Mouse (Mus musculus): ENCODE data around the gene Coro6. TPM values are rescaled to one million over a fixed set of nuclear protein-coding genes. Genes with fewer than 3 reads are reported as not detected.

Coro6 gene
- polyA plus RNA-seq, 1 experiment from 2014 or later: 35.3 TPM

- Histone ChIP-seq H3K4me2 (peak within 1 kb of the TSS; percentile 85), H3K4me1 (ENCODE audit: control insufficient read depth, insufficient read depth, low read length) (peaks cover 62% of the 10 kb centered on the region), H3K27me3 (ENCODE audit: control insufficient read depth, insufficient read depth, low read length) (peaks cover 2% of the 10 kb centered on the region; the same call in 1 of the 2 replicates), H3K9me3 (replicated peaks; ENCODE audit: control insufficient read depth, low read length) (no peaks in the 10 kb centered on the region), H3K9ac (ENCODE audit: low read depth, low read length) (peak within 1 kb of the TSS; percentile 89), H3K4me3 (ENCODE audit: low read depth, low read length) (peak within 1 kb of the TSS; percentile 97), H3K27ac (ENCODE audit: low read depth, low read length) (peak within 1 kb of the TSS; percentile 76), H3K36me3 (ENCODE audit: control insufficient read depth, insufficient read depth, low read length) (no peaks in the 10 kb centered on the region)
- 2% methylated on average over 54 of the region's 74 CpGs for whole genome bisulfite sequencing (ENCODE audit: insufficient replicate concordance)
- no peak for ATAC-seq (replicated peaks; ENCODE audit: insufficient number of reproducible peaks, low FRiP score, low TSS enrichment)
These were observed 31.5 kb downstream of the Coro6 start, which contains the start of gene Git1 for GRCm38 (mm10) chr11:77493512-77494343. TSS of gene Git1 (plus strand) at chr11:77493562.

- Histone ChIP-seq H3K4me1 (ENCODE audit: control insufficient read depth, insufficient read depth, low read length) (peaks cover 63% of the 10 kb centered on the region), H3K4me2 (peak overlapping the region; percentile 85), H3K27ac (ENCODE audit: low read depth, low read length) (peak overlapping the region; percentile 76), H3K9ac (ENCODE audit: low read depth, low read length) (peak overlapping the region; percentile 89), H3K9me3 (replicated peaks; ENCODE audit: control insufficient read depth, low read length) (no peaks in the 10 kb centered on the region), H3K27me3 (ENCODE audit: control insufficient read depth, insufficient read depth, low read length) (no peaks in the 10 kb centered on the region), H3K36me3 (ENCODE audit: control insufficient read depth, insufficient read depth, low read length) (no peaks in the 10 kb centered on the region), H3K4me3 (ENCODE audit: low read depth, low read length) (peak overlapping the region; percentile 97)
- no peak for ATAC-seq (replicated peaks; ENCODE audit: insufficient number of reproducible peaks, low FRiP score, low TSS enrichment)
- WGBS (ENCODE audit: insufficient replicate concordance): 27% methylated on average over 4 of the region's 4 CpGs
These were observed 32.1 kb downstream of the Coro6 start for GRCm38 (mm10) chr11:77494344-77494676.

- H3K27ac ChIP-seq (ENCODE audit: low read depth, low read length): 0 out of 2 replicates have a peak overlapping the region, but pooled peaks have one; percentile 18
- WGBS (ENCODE audit: insufficient replicate concordance): 65% methylated on average over 6 of the region's 6 CpGs
These were observed 32.6 kb downstream of the Coro6 start for GRCm38 (mm10) chr11:77494782-77495181.

GRCm38 (mm10) chr11:77495507-77495906 is 33.3 kb downstream of the Coro6 start:
- Histone ChIP-seq H3K4me1 (ENCODE audit: control insufficient read depth, insufficient read depth, low read length) (peaks cover 57% of the 10 kb centered on the region), H3K27ac (ENCODE audit: low read depth, low read length) (no peak overlapping the region), H3K9ac (ENCODE audit: low read depth, low read length) (no peak overlapping the region), H3K4me3 (ENCODE audit: low read depth, low read length) (no peak overlapping the region), H3K9me3 (replicated peaks; ENCODE audit: control insufficient read depth, low read length) (no peaks in the 10 kb centered on the region), H3K27me3 (ENCODE audit: control insufficient read depth, insufficient read depth, low read length) (no peaks in the 10 kb centered on the region), H3K36me3 (ENCODE audit: control insufficient read depth, insufficient read depth, low read length) (peaks cover 7% of the 10 kb centered on the region), H3K4me2 (peak overlapping the region; percentile 85; the same call in 1 of the 2 replicates)
- no peak for ATAC-seq (replicated peaks; ENCODE audit: insufficient number of reproducible peaks, low FRiP score, low TSS enrichment)

More at GRCm38 (mm10) chr11:77494782-77495181, 32.6 kb downstream of the Coro6 start:
- H3K4me3 ChIP-seq (ENCODE audit: low read depth, low read length): peak overlapping the region; percentile 97
- H3K27me3 ChIP-seq (ENCODE audit: control insufficient read depth, insufficient read depth, low read length): no peaks in the 10 kb centered on the region
- H3K9ac ChIP-seq (ENCODE audit: low read depth, low read length): peak overlapping the region; percentile 89
- no peaks in the 10 kb centered on the region for H3K36me3 ChIP-seq (ENCODE audit: control insufficient read depth, insufficient read depth, low read length)
- H3K4me2 ChIP-seq: peak overlapping the region; percentile 85
- peaks cover 63% of the 10 kb centered on the region for H3K4me1 ChIP-seq (ENCODE audit: control insufficient read depth, insufficient read depth, low read length)
- ATAC-seq (replicated peaks; ENCODE audit: insufficient number of reproducible peaks, low FRiP score, low TSS enrichment): no peak
- no peaks in the 10 kb centered on the region for H3K9me3 ChIP-seq (replicated peaks; ENCODE audit: control insufficient read depth, low read length)

GRCm38 (mm10) chr11:77497341-77497756 is 35.1 kb downstream of the Coro6 start:
- ATAC-seq (replicated peaks; ENCODE audit: insufficient number of reproducible peaks, low FRiP score, low TSS enrichment): 0 out of 2 replicates have a peak, but pooled peaks have one; percentile 7

GRCm38 (mm10) chr11:77497851-77498250 is 35.6 kb downstream of the Coro6 start:
- peaks cover 16% of the 10 kb centered on the region for H3K36me3 ChIP-seq (ENCODE audit: control insufficient read depth, insufficient read depth, low read length)
- peak overlapping the region; percentile 94 for H3K27ac ChIP-seq (ENCODE audit: low read depth, low read length)
- peaks cover 44% of the 10 kb centered on the region for H3K4me1 ChIP-seq (ENCODE audit: control insufficient read depth, insufficient read depth, low read length)
- H3K9ac ChIP-seq (ENCODE audit: low read depth, low read length): peak overlapping the region; percentile 58
- no peak overlapping the region; the same call in 1 of the 2 replicates for H3K4me3 ChIP-seq (ENCODE audit: low read depth, low read length)
- WGBS (ENCODE audit: insufficient replicate concordance): 30% methylated on average over 4 of the region's 4 CpGs
- H3K9me3 ChIP-seq (replicated peaks; ENCODE audit: control insufficient read depth, low read length): no peaks in the 10 kb centered on the region
- ATAC-seq (replicated peaks; ENCODE audit: insufficient number of reproducible peaks, low FRiP score, low TSS enrichment): no peak
- H3K4me2 ChIP-seq: peak overlapping the region; percentile 37
- no peaks in the 10 kb centered on the region for H3K27me3 ChIP-seq (ENCODE audit: control insufficient read depth, insufficient read depth, low read length)

More at GRCm38 (mm10) chr11:77497341-77497756, 35.1 kb downstream of the Coro6 start:
- H3K36me3 ChIP-seq (ENCODE audit: control insufficient read depth, insufficient read depth, low read length): peaks cover 12% of the 10 kb centered on the region
- H3K9me3 ChIP-seq (replicated peaks; ENCODE audit: control insufficient read depth, low read length): no peaks in the 10 kb centered on the region
- 0 out of 2 replicates have a peak overlapping the region, but pooled peaks have one; percentile 5 for H3K4me3 ChIP-seq (ENCODE audit: low read depth, low read length)
- WGBS (ENCODE audit: insufficient replicate concordance): 25% methylated on average over 6 of the region's 6 CpGs
- peaks cover 45% of the 10 kb centered on the region for H3K4me1 ChIP-seq (ENCODE audit: control insufficient read depth, insufficient read depth, low read length)
- no peaks in the 10 kb centered on the region for H3K27me3 ChIP-seq (ENCODE audit: control insufficient read depth, insufficient read depth, low read length)
- peak overlapping the region; percentile 58 for H3K9ac ChIP-seq (ENCODE audit: low read depth, low read length)
- H3K4me2 ChIP-seq: peak overlapping the region; percentile 41
- H3K27ac ChIP-seq (ENCODE audit: low read depth, low read length): peak overlapping the region; percentile 94

GRCm38 (mm10) chr11:77498261-77499139 is 36.3 kb downstream of the Coro6 start:
- peaks cover 22% of the 10 kb centered on the region for H3K36me3 ChIP-seq (ENCODE audit: control insufficient read depth, insufficient read depth, low read length)
- H3K4me1 ChIP-seq (ENCODE audit: control insufficient read depth, insufficient read depth, low read length): peaks cover 44% of the 10 kb centered on the region
- H3K27ac ChIP-seq (ENCODE audit: low read depth, low read length): peak overlapping the region; percentile 94
- no peak for ATAC-seq (replicated peaks; ENCODE audit: insufficient number of reproducible peaks, low FRiP score, low TSS enrichment)
- H3K27me3 ChIP-seq (ENCODE audit: control insufficient read depth, insufficient read depth, low read length): no peaks in the 10 kb centered on the region
- H3K4me3 ChIP-seq (ENCODE audit: low read depth, low read length): no peak overlapping the region; the same call in 1 of the 2 replicates
- 67% methylated on average over 12 of the region's 12 CpGs for WGBS (ENCODE audit: insufficient replicate concordance)
- H3K9me3 ChIP-seq (replicated peaks; ENCODE audit: control insufficient read depth, low read length): no peaks in the 10 kb centered on the region
- peak overlapping the region; percentile 58 for H3K9ac ChIP-seq (ENCODE audit: low read depth, low read length)
- peak overlapping the region; percentile 37 for H3K4me2 ChIP-seq

- Histone ChIP-seq H3K4me3 (ENCODE audit: low read depth, low read length) (no peak overlapping the region), H3K9ac (ENCODE audit: low read depth, low read length) (no peak overlapping the region), H3K36me3 (ENCODE audit: control insufficient read depth, insufficient read depth, low read length) (peaks cover 22% of the 10 kb centered on the region), H3K27me3 (ENCODE audit: control insufficient read depth, insufficient read depth, low read length) (no peaks in the 10 kb centered on the region), H3K27ac (ENCODE audit: low read depth, low read length) (no peak overlapping the region), H3K4me1 (ENCODE audit: control insufficient read depth, insufficient read depth, low read length) (peaks cover 40% of the 10 kb centered on the region), H3K9me3 (replicated peaks; ENCODE audit: control insufficient read depth, low read length) (no peaks in the 10 kb centered on the region), H3K4me2 (no peak overlapping the region)
- WGBS (ENCODE audit: insufficient replicate concordance): 90% methylated on average over 7 of the region's 7 CpGs
- ATAC-seq (replicated peaks; ENCODE audit: insufficient number of reproducible peaks, low FRiP score, low TSS enrichment): no peak
These were observed 37.1 kb downstream of the Coro6 start for GRCm38 (mm10) chr11:77499354-77499753.

Data from heart, embryonic 11.5 days (tissue).